Mouse (Mus musculus) brain, embryonic 14.5 days (tissue): ENCODE results near the gene Olfr1135.

Source experiments
- CTCF ChIP-seq: fragments of 200-500 bp; IDR thresholded peaks from 2 replicates; pipeline ENCODE4 v1.5.1; 2012; ENCODE audit warnings: inconsistent platforms, mild to moderate bottlenecking, moderate library complexity, borderline replicate concordance; ENCODE audit not compliant: insufficient read depth, insufficient read length; ENCODE audit errors: extremely low read depth
- POLR2A ChIP-seq: fragments of 200-500 bp; IDR thresholded peaks from 2 replicates; pipeline ENCODE4 v1.6.1; 2012; ENCODE audit warnings: mild to moderate bottlenecking, inconsistent platforms, borderline replicate concordance; ENCODE audit not compliant: poor library complexity, insufficient read depth, insufficient read length, severe bottlenecking; ENCODE audit errors: extremely low read depth

GRCm38 (mm10) chr2:87647274-87647673 lies 26.2 kb downstream of the Olfr1135 start, which contains the start of gene Olfr1133:
- no peak for TF ChIP-seq CTCF
- TF ChIP-seq POLR2A = no peak
